Comparison of ENCODE assay signal across 8 mouse cellular contexts in the genomic region with DNA sequence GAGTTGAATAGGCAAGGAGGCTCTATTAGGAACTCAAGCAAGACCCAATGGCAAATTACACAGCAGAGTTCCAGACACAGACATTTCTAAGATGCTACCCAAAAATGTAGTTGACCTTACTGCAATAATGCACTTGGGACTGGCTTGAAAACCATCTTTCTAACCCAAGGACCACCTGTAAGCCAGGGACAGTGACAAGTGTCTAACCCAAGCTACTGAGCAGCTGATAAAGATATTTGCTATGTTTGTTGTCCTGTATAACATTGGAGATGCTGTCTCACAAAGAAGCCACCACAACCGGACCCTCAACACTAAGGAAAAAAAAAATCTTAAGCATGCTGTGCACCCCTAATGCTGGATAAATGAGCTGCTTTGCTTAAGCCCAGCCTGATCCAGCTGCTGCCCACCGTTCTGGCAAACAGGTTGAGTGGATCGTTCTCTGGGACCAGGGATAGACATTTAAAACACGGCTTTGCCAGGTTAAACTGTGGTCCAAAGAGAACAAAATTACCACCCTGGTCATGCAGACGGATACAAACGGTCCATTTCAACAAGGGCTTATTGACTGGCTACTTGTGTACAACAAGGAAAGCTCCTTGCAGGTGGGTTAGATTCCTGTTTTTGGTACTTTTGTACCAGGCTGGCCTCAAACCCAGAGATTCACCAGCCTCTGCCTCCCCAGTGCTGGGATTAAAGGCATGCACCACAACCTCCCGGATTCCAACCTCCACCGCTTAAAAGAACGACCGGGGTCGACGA. TPM values are rescaled to one million over a fixed set of nuclear protein-coding genes. Genes with fewer than 3 reads are reported as not detected.
DNase-seq lines count a peak whose midpoint lies in the region; ATAC-seq and TF ChIP-seq lines count a peak whose summit lies in the region.

No protein-coding gene starts in this region.

- no peak for TF ChIP-seq EP300 in lung, postnatal 0 days (IDR thresholded peaks at IDR 0.05)

- peak overlapping the region; percentile 91 for H3K4me2 ChIP-seq in lung, postnatal 0 days (replicated peaks; ENCODE audit: low read depth, low read length)
- H3K4me2 ChIP-seq in embryonic facial prominence, embryonic 13.5 days = peak overlapping the region; percentile 89

- no peak for TF ChIP-seq CTCF in lung, postnatal 0 days (IDR thresholded peaks at IDR 0.05)
- no peak for TF ChIP-seq CTCF in small intestine, adult 2 months (IDR thresholded peaks at IDR 0.05; ENCODE audit: extremely low read depth, insufficient read length, insufficient replicate concordance, low read depth, low read length)

- WGBS in lung, postnatal 0 days = 3% methylated on average over 12 of the region's 12 CpGs
- 3% methylated on average over 12 of the region's 12 CpGs for WGBS in embryonic facial prominence, embryonic 13.5 days
- WGBS in limb, embryonic 10.5 days = 4% methylated on average over 12 of the region's 12 CpGs
- under 1% methylated on average over 12 of the region's 12 CpGs for WGBS in small intestine, adult 2 months

- H3K4me1 ChIP-seq in lung, postnatal 0 days (ENCODE audit: insufficient read depth, low read depth, low read length) = peaks cover 10% of the 10 kb centered on the region; the same call in 1 of the 2 replicates
- peaks cover 32% of the 10 kb centered on the region for H3K4me1 ChIP-seq in embryonic facial prominence, embryonic 13.5 days
- peaks cover 36% of the 10 kb centered on the region for H3K4me1 ChIP-seq in limb, embryonic 10.5 days
- H3K4me1 ChIP-seq in small intestine, adult 2 months (ENCODE audit: control insufficient read depth, insufficient read depth, insufficient read length, low read length) = peaks cover 2% of the 10 kb centered on the region

- peak overlapping the region; percentile 62 for H3K4me3 ChIP-seq in lung, postnatal 0 days (ENCODE audit: low read depth, low read length)
- peak overlapping the region; percentile 83 for H3K4me3 ChIP-seq in embryonic facial prominence, embryonic 13.5 days
- H3K4me3 ChIP-seq in limb, embryonic 10.5 days = peak overlapping the region; percentile 77
- peak overlapping the region; percentile 78 for H3K4me3 ChIP-seq in small intestine, adult 2 months (ENCODE audit: low read depth, low read length)

- peak overlapping the region; percentile 92 for H3K9ac ChIP-seq in lung, postnatal 0 days (replicated peaks; ENCODE audit: low read depth)
- peak overlapping the region; percentile 97 for H3K9ac ChIP-seq in embryonic facial prominence, embryonic 13.5 days

- H3K27me3 ChIP-seq in lung, postnatal 0 days (replicated peaks; ENCODE audit: insufficient read depth, low read length) = no peaks in the 10 kb centered on the region
- no peaks in the 10 kb centered on the region for H3K27me3 ChIP-seq in embryonic facial prominence, embryonic 13.5 days
- H3K27me3 ChIP-seq in limb, embryonic 10.5 days (ENCODE audit: low read depth, poor library complexity, severe bottlenecking) = no peaks in the 10 kb centered on the region
- no peaks in the 10 kb centered on the region for H3K27me3 ChIP-seq in small intestine, adult 2 months (ENCODE audit: control insufficient read depth, insufficient read depth, low read length)

- H3K27ac ChIP-seq in lung, postnatal 0 days (ENCODE audit: low read length) = peak overlapping the region; percentile 86
- peak overlapping the region; percentile 85 for H3K27ac ChIP-seq in embryonic facial prominence, embryonic 13.5 days
- H3K27ac ChIP-seq in limb, embryonic 10.5 days = peak overlapping the region; percentile 81
- H3K27ac ChIP-seq in small intestine, adult 2 months (ENCODE audit: insufficient read depth, low read depth, low read length) = peak overlapping the region; percentile 75; the same call in 1 of the 2 replicates

- H3K36me3 ChIP-seq in lung, postnatal 0 days (ENCODE audit: insufficient read depth, low read length) = peaks cover 11% of the 10 kb centered on the region; the same call in 1 of the 2 replicates
- H3K36me3 ChIP-seq in embryonic facial prominence, embryonic 13.5 days = peaks cover 20% of the 10 kb centered on the region
- peaks cover 25% of the 10 kb centered on the region for H3K36me3 ChIP-seq in limb, embryonic 10.5 days
- peaks cover 15% of the 10 kb centered on the region for H3K36me3 ChIP-seq in small intestine, adult 2 months (ENCODE audit: control insufficient read depth, insufficient read depth, low read length)

- H3K9me3 ChIP-seq in lung, postnatal 0 days (ENCODE audit: low read length) = no peaks in the 10 kb centered on the region
- H3K9me3 ChIP-seq in embryonic facial prominence, embryonic 13.5 days = no peaks in the 10 kb centered on the region
- H3K9me3 ChIP-seq in limb, embryonic 10.5 days (replicated peaks) = no peaks in the 10 kb centered on the region

- ATAC-seq in lung, postnatal 0 days = no peak
- ATAC-seq in embryonic facial prominence, embryonic 13.5 days (ENCODE audit: insufficient number of reproducible peaks, insufficient read depth, low FRiP score, low TSS enrichment, low read depth) = no peak

- DNase-seq in lung, postnatal 0 days (ENCODE audit: low spot score) = no peak
- DNase-seq in lung, postnatal 36 days = no peak
- DNase-seq in limb, embryonic 10.5 days (ENCODE audit: low spot score) = no peak
- no peak for DNase-seq in thymus, postnatal 25 days
- DNase-seq in kidney, adult 11 months = no peak
- no peak for DNase-seq in right cerebral cortex, adult 18-20 months

- no peak for TF ChIP-seq POLR2A in small intestine, adult 2 months (IDR thresholded peaks at IDR 0.05; ENCODE audit: low read depth, low read length)

RNA-seq across cellular contexts. Expression of gene Ndufb10, which starts 1.0 kb away (rescaled TPM):
- polyA plus RNA-seq in lung, postnatal 0 days (2015; fragmentation: Nextera tagmentation; extraction: Ambion mirVana) = 205 and 206 TPM in 2 replicates
- polyA plus RNA-seq in embryonic facial prominence, embryonic 13.5 days (2015; fragmentation: Nextera tagmentation; extraction: Ambion mirVana) = 217 and 229 TPM in 2 replicates
- polyA plus RNA-seq in limb, embryonic 10.5 days (2016; fragmentation: Nextera tagmentation; extraction: Ambion mirVana) = 202 and 204 TPM in 2 replicates
- polyA plus RNA-seq in small intestine, adult 2 months (2012; rRNA removed) = 384 and 403 TPM in 2 replicates

RNA-seq across cellular contexts. Expression of gene Rpl3l, which starts 4.3 kb away (rescaled TPM):
- 0.19 and 0.31 TPM in 2 replicates for polyA plus RNA-seq in lung, postnatal 0 days (2015; fragmentation: Nextera tagmentation; extraction: Ambion mirVana)
- polyA plus RNA-seq in embryonic facial prominence, embryonic 13.5 days (2015; fragmentation: Nextera tagmentation; extraction: Ambion mirVana) = not detected in 2 replicates
- polyA plus RNA-seq in limb, embryonic 10.5 days (2016; fragmentation: Nextera tagmentation; extraction: Ambion mirVana) = 0.15 TPM in 1 of 2 replicates, not detected in the other
- 0.11 and 0.19 TPM in 2 replicates for polyA plus RNA-seq in small intestine, adult 2 months (2012; rRNA removed)

RNA-seq across cellular contexts. Expression of gene Rps2, which starts 5.4 kb away (rescaled TPM):
- 755 and 834 TPM in 2 replicates for polyA plus RNA-seq in lung, postnatal 0 days (2015; fragmentation: Nextera tagmentation; extraction: Ambion mirVana)
- 1,313 and 1,443 TPM in 2 replicates for polyA plus RNA-seq in embryonic facial prominence, embryonic 13.5 days (2015; fragmentation: Nextera tagmentation; extraction: Ambion mirVana)
- polyA plus RNA-seq in limb, embryonic 10.5 days (2016; fragmentation: Nextera tagmentation; extraction: Ambion mirVana) = 1,693 and 2,093 TPM in 2 replicates
- polyA plus RNA-seq in small intestine, adult 2 months (2012; rRNA removed) = 1,627 and 2,207 TPM in 2 replicates

RNA-seq across cellular contexts. Expression of gene Rnf151, which starts 5.4 kb away (rescaled TPM):
- not detected in 2 replicates for polyA plus RNA-seq in lung, postnatal 0 days (2015; fragmentation: Nextera tagmentation; extraction: Ambion mirVana)
- 0.20 and 0.23 TPM in 2 replicates for polyA plus RNA-seq in embryonic facial prominence, embryonic 13.5 days (2015; fragmentation: Nextera tagmentation; extraction: Ambion mirVana)
- polyA plus RNA-seq in limb, embryonic 10.5 days (2016; fragmentation: Nextera tagmentation; extraction: Ambion mirVana) = 0.21 and 0.38 TPM in 2 replicates
- polyA plus RNA-seq in small intestine, adult 2 months (2012; rRNA removed) = 0.19 TPM in 1 of 2 replicates, not detected in the other

RNA-seq across cellular contexts. Expression of gene Msrb1, which starts 13.1 kb away (rescaled TPM):
- polyA plus RNA-seq in lung, postnatal 0 days (2015; fragmentation: Nextera tagmentation; extraction: Ambion mirVana) = 59.8 and 61.0 TPM in 2 replicates
- polyA plus RNA-seq in embryonic facial prominence, embryonic 13.5 days (2015; fragmentation: Nextera tagmentation; extraction: Ambion mirVana) = 27.8 and 27.9 TPM in 2 replicates
- 19.9 and 23.6 TPM in 2 replicates for polyA plus RNA-seq in limb, embryonic 10.5 days (2016; fragmentation: Nextera tagmentation; extraction: Ambion mirVana)
- polyA plus RNA-seq in small intestine, adult 2 months (2012; rRNA removed) = 29.5 and 54.2 TPM in 2 replicates
